In the genomic region with DNA sequence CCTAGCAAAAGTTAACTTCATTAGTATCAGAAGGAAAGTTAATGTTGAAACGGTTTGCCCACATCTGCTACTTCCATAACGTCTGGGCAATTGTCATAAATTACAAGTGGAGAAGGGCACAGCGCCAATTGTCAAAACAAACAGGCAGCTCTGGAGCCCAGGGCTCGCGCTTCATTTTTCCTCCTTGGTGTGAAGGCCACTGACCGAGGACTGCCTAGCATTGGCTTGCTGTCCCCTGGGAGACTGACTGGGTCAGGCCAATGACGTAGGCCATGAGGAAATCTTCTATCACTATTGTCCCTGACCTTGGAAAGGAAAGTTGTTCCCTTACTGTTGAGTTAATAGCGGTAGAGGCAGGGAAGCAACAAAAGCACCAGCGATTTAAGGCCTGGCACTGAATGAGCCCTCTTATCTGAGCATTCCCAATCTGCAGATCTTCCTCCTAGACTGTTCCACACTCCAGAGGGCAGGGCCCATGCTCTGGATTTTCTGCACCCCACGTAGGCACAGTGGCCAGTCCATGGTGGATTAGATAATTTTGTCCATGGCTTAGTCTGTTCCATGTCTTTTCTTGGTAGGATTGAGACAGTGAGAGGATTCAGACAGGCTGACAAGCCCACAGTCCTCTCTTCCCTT, we compare ENCODE assay signal across 8 mouse cellular contexts. TPM values are rescaled to one million over a fixed set of nuclear protein-coding genes. Genes with fewer than 3 reads are reported as not detected.
A peak's percentile ranks its signal among the peaks of the same experiment; 100 is the strongest.
DNase-seq lines count a peak whose midpoint lies in the region; ATAC-seq and TF ChIP-seq lines count a peak whose summit lies in the region.

No protein-coding gene starts in this region.

- H3K36me3 ChIP-seq in kidney, postnatal 0 days (ENCODE audit: insufficient read depth, low read length) = no peaks in the 10 kb centered on the region

- peak overlapping the region; percentile 5; the same call in 1 of the 2 replicates for H3K27ac ChIP-seq in kidney, postnatal 0 days

- no peak for TF ChIP-seq CTCF in kidney, postnatal 0 days (IDR thresholded peaks at IDR 0.05; ENCODE audit: low read depth)

- H3K9me3 ChIP-seq in kidney, postnatal 0 days (replicated peaks; ENCODE audit: low read length) = no peaks in the 10 kb centered on the region

- no peaks in the 10 kb centered on the region for H3K4me1 ChIP-seq in kidney, postnatal 0 days (replicated peaks; ENCODE audit: insufficient read depth, low read length)

- H3K4me3 ChIP-seq in kidney, postnatal 0 days (replicated peaks; ENCODE audit: low read depth, low read length) = no peak overlapping the region

- H3K9ac ChIP-seq in kidney, postnatal 0 days (ENCODE audit: low read depth, low read length) = no peak overlapping the region

- intact Hi-C loops in left cerebral cortex, postnatal 4 days (cut with DNase I) = no loop called here
- intact Hi-C loops in left cerebral cortex, postnatal 14 days (cut with DNase I) = no loop called here

- no peaks in the 10 kb centered on the region for H3K27me3 ChIP-seq in kidney, postnatal 0 days (ENCODE audit: insufficient read depth, low read length)

- DNase-seq in left cerebral cortex, postnatal 4 days = peak; percentile 7
- DNase-seq in left cerebral cortex, postnatal 14 days (ENCODE audit: low spot score in 2 of 2) = no peak
- DNase-seq in heart, adult 9 months (ENCODE audit: low spot score in 2 of 2) = peak; percentile 80 to 81
- peak; percentile 45 for DNase-seq in kidney, postnatal 0 days (ENCODE audit: low spot score)
- peak; percentile 21 for DNase-seq in ovary, postnatal 14 days (ENCODE audit: low spot score)
- DNase-seq in right cerebral cortex, adult 2 months (ENCODE audit: low spot score in 2 of 2) = no peak
- DNase-seq in T-cell, adult 2 months (ENCODE audit: low spot score) = no peak

- ATAC-seq in kidney, postnatal 0 days (replicated peaks; ENCODE audit: low FRiP score, low read depth) = no peak; the same call in 1 of the 2 replicates
- no peak for ATAC-seq in frontal cortex, adult (ENCODE audit: low TSS enrichment)

- no peak overlapping the region for H3K4me2 ChIP-seq in kidney, postnatal 0 days (ENCODE audit: low read length)

- WGBS in kidney, postnatal 0 days = 43% methylated on average over 10 of the region's 10 CpGs

RNA-seq across cellular contexts. Expression of a gene that starts 35.0 kb away (rescaled TPM):
- 1 to 10 TPM; 1.4 to 2.3 TPM for total RNA-seq in left cerebral cortex, postnatal 4 days (2021)
- total RNA-seq in left cerebral cortex, postnatal 14 days (2021) = under 1 TPM; 0.09 to 0.55 TPM
- polyA plus RNA-seq in kidney, postnatal 0 days (2015; fragmentation: Nextera tagmentation; extraction: Ambion mirVana) = 1.9 and 2.3 TPM in 2 replicates

Comparison
In these comparisons a context has a peak if more than half of its experiments do, and no peak if none do; other contexts are left out.
1. DNase-seq: peak in left cerebral cortex, postnatal 4 days (single experiment), heart, adult 9 months (2 of 2), kidney, postnatal 0 days (single experiment) and ovary, postnatal 14 days (single experiment); none in left cerebral cortex, postnatal 14 days (0 of 2), right cerebral cortex, adult 2 months (0 of 2) and T-cell, adult 2 months (single experiment).